Mouse (Mus musculus): ENCODE results near the gene Usp43.

The Usp43 gene

DNA sequence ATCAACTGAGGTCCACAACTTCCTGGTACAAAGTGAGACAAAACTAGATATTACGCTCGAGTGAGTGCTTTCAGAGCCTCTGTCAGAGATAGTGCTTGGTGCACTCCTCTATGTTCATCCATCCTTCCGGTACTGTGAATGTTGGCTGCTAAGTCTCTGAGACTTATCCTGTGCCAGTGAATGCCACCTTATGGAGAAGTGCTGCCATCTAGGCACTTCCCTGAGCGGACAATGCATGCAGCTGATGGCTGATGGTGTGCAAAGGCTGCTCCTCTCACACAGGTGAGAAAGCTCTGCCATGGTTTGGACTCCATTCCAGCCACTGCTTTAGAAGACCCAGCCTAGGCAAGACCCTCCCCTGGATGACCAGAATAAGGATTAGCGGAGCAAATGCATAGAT lies 113.9 kb downstream of the Usp43 start:
- no peak for DNase-seq (ENCODE audit: low spot score in 2 of 2)

DNA sequence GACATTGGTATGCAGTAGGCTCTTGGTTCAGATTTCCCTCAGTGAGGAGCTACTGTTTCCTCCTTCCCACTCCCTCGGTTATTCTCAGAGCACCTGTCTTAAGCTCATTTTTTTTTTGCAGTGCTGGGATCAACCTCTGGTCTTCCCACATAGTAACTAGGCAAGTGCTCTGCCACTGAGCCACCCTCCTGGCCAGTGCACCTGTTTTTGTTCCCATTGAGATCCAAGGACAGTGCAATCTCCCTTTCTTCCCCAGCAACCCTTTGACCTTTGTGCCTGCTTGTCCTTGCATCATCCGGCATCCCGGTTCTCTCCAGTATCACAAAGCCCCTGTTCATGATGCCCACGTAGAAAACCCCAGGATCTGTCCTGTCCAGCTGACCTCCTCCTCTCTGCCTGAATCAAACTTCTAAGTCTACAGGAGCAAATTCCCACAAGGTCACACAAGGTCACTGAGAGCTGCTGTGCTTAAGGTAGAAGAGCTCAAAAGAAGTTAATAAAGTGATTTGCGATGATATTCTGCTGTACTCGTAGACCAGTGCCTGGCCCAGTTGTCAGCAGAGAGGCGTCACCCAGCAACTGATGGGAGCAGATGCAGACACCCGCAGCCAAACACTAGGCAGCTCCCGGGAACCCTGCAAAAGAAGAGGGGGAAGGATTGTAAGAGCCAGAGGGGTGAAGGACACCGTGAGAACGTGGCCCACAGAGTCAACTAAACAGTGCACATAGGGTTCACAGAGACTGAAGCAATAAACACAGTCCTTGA lies 114.9 kb downstream of the Usp43 start:
- DNase-seq (ENCODE audit: low spot score in 2 of 2): no peak

DNA sequence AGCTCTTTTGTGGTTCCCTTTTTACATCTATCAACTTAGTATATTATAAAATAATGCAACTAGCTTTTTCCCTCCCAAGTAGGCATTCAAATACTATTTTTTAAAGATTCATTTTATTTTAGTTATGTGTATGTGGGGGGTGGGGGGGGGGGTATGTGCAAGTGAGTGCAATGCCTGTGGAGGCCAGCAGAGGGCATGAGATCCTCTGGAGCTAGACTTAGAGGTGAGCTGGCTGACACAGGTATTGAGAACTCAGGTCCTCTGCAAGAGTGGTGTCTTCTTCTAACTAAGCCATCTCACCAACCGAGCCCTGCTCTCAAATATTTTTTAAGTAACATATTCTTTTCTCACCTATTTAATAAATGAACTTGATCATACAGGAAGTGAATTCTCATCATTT lies 116.4 kb downstream of the Usp43 start:
- no peak for DNase-seq (ENCODE audit: low spot score in 2 of 2)
